Mouse (Mus musculus): ENCODE data around the gene Phf21a. TPM values are rescaled to one million over a fixed set of nuclear protein-coding genes. Genes with fewer than 3 reads are reported as not detected.

The Phf21a gene
- polyA plus RNA-seq, 1 experiment from 2014 or later = 34.9 TPM

GRCm38 (mm10) chr2:92059481-92060220, 33.3 kb upstream of the Phf21a start:
- no peak overlapping the region for H3K27ac ChIP-seq
- no peaks in the 10 kb centered on the region for H3K9me3 ChIP-seq
- H3K9ac ChIP-seq = peak overlapping the region; percentile 56
- no peaks in the 10 kb centered on the region for H3K36me3 ChIP-seq
- under 1% methylated on average over 61 of the region's 63 CpGs for WGBS
- peaks cover 22% of the 10 kb centered on the region for H3K27me3 ChIP-seq
- peak overlapping the region; percentile 61 for H3K4me3 ChIP-seq
- H3K4me1 ChIP-seq = peaks cover 46% of the 10 kb centered on the region
- H3K4me2 ChIP-seq = peak overlapping the region; percentile 92
- no peak for ATAC-seq (ENCODE audit: insufficient number of reproducible peaks, low FRiP score, low TSS enrichment, low read depth)

GRCm38 (mm10) chr2:92060291-92060690, 32.6 kb upstream of the Phf21a start:
- Histone ChIP-seq H3K9me3 (no peaks in the 10 kb centered on the region), H3K9ac (no peak overlapping the region), H3K4me3 (peak overlapping the region; percentile 61), H3K4me2 (peak overlapping the region; percentile 92), H3K27ac (no peak overlapping the region), H3K4me1 (peaks cover 46% of the 10 kb centered on the region), H3K27me3 (peaks cover 22% of the 10 kb centered on the region), H3K36me3 (no peaks in the 10 kb centered on the region)
- WGBS = 14% methylated on average over 6 of the region's 6 CpGs
- no peak for ATAC-seq (ENCODE audit: insufficient number of reproducible peaks, low FRiP score, low TSS enrichment, low read depth)

- no peak overlapping the region for H3K4me2 ChIP-seq
- 79% methylated on average over 5 of the region's 5 CpGs for WGBS
- peaks cover 22% of the 10 kb centered on the region for H3K27me3 ChIP-seq
- ATAC-seq (ENCODE audit: insufficient number of reproducible peaks, low FRiP score, low TSS enrichment, low read depth) = no peak
- H3K36me3 ChIP-seq = no peaks in the 10 kb centered on the region
- H3K9ac ChIP-seq = no peak overlapping the region
- H3K27ac ChIP-seq = no peak overlapping the region
- peaks cover 36% of the 10 kb centered on the region for H3K4me1 ChIP-seq
- H3K4me3 ChIP-seq = no peak overlapping the region
- no peaks in the 10 kb centered on the region for H3K9me3 ChIP-seq
Measured at GRCm38 (mm10) chr2:92061337-92061736, 31.6 kb upstream of the Phf21a start.

- H3K27me3 ChIP-seq = peaks cover 22% of the 10 kb centered on the region
- H3K27ac ChIP-seq = no peak overlapping the region
- no peak overlapping the region for H3K9ac ChIP-seq
- ATAC-seq (ENCODE audit: insufficient number of reproducible peaks, low FRiP score, low TSS enrichment, low read depth) = no peak
- H3K9me3 ChIP-seq = no peaks in the 10 kb centered on the region
- 53% methylated on average over 5 of the region's 5 CpGs for WGBS
- no peak overlapping the region for H3K4me3 ChIP-seq
- no peak overlapping the region for H3K4me2 ChIP-seq
- H3K4me1 ChIP-seq = peaks cover 22% of the 10 kb centered on the region
- no peaks in the 10 kb centered on the region for H3K36me3 ChIP-seq
Measured at GRCm38 (mm10) chr2:92063106-92063505, 29.8 kb upstream of the Phf21a start.

GRCm38 (mm10) chr2:92065269-92065888, 27.5 kb upstream of the Phf21a start:
- H3K4me2 ChIP-seq = no peak overlapping the region
- no peak overlapping the region for H3K9ac ChIP-seq
- 78% methylated on average over 8 of the region's 8 CpGs for whole genome bisulfite sequencing
- ATAC-seq (ENCODE audit: insufficient number of reproducible peaks, low FRiP score, low TSS enrichment, low read depth) = no peak
- no peak overlapping the region for H3K27ac ChIP-seq
- no peak overlapping the region for H3K4me3 ChIP-seq
- H3K9me3 ChIP-seq = no peaks in the 10 kb centered on the region
- 0 out of 2 replicates have a peak, but pooled peaks cover under 1% of the 10 kb centered on the region for H3K4me1 ChIP-seq
- peaks cover 5% of the 10 kb centered on the region; the same call in 1 of the 2 replicates for H3K27me3 ChIP-seq
- H3K36me3 ChIP-seq = no peaks in the 10 kb centered on the region

GRCm38 (mm10) chr2:92065938-92066337, 27.0 kb upstream of the Phf21a start:
- no peak overlapping the region for H3K4me3 ChIP-seq
- no peaks in the 10 kb centered on the region for H3K9me3 ChIP-seq
- H3K27ac ChIP-seq = no peak overlapping the region
- no peaks in the 10 kb centered on the region for H3K36me3 ChIP-seq
- no peaks in the 10 kb centered on the region for H3K4me1 ChIP-seq
- no peaks in the 10 kb centered on the region; the same call in 1 of the 2 replicates for H3K27me3 ChIP-seq
- H3K9ac ChIP-seq = no peak overlapping the region
- no peak for ATAC-seq (ENCODE audit: insufficient number of reproducible peaks, low FRiP score, low TSS enrichment, low read depth)
- no peak overlapping the region for H3K4me2 ChIP-seq
- 71% methylated on average over 6 of the region's 6 CpGs for WGBS

- Histone ChIP-seq H3K27me3 (no peaks in the 10 kb centered on the region), H3K27ac (no peak overlapping the region), H3K9ac (no peak overlapping the region), H3K9me3 (no peaks in the 10 kb centered on the region), H3K4me3 (no peak overlapping the region), H3K4me1 (no peaks in the 10 kb centered on the region), H3K36me3 (no peaks in the 10 kb centered on the region), H3K4me2 (no peak overlapping the region)
- ATAC-seq (ENCODE audit: insufficient number of reproducible peaks, low FRiP score, low TSS enrichment, low read depth) = no peak
- 48% methylated on average over 1 of the region's 1 CpGs for WGBS
Measured at GRCm38 (mm10) chr2:92066899-92067298, 26.0 kb upstream of the Phf21a start.

GRCm38 (mm10) chr2:92067600-92067999, 25.3 kb upstream of the Phf21a start:
- no peaks in the 10 kb centered on the region for H3K36me3 ChIP-seq
- ATAC-seq (ENCODE audit: insufficient number of reproducible peaks, low FRiP score, low TSS enrichment, low read depth) = no peak
- WGBS = 70% methylated on average over 3 of the region's 3 CpGs

GRCm38 (mm10) chr2:92069630-92070029, 23.3 kb upstream of the Phf21a start:
- Histone ChIP-seq H3K4me3 (no peak overlapping the region), H3K4me1 (no peaks in the 10 kb centered on the region), H3K27ac (no peak overlapping the region), H3K27me3 (no peaks in the 10 kb centered on the region), H3K9me3 (no peaks in the 10 kb centered on the region), H3K9ac (no peak overlapping the region), H3K36me3 (no peaks in the 10 kb centered on the region), H3K4me2 (no peak overlapping the region)
- 61% methylated on average over 5 of the region's 5 CpGs for WGBS
- no peak for ATAC-seq (ENCODE audit: insufficient number of reproducible peaks, low FRiP score, low TSS enrichment, low read depth)

More at GRCm38 (mm10) chr2:92067600-92067999, 25.3 kb upstream of the Phf21a start:
- Histone ChIP-seq H3K9ac (no peak overlapping the region), H3K4me1 (no peaks in the 10 kb centered on the region), H3K9me3 (no peaks in the 10 kb centered on the region), H3K4me2 (no peak overlapping the region), H3K27me3 (no peaks in the 10 kb centered on the region), H3K27ac (no peak overlapping the region), H3K4me3 (no peak overlapping the region)

GRCm38 (mm10) chr2:92071143-92071542, 21.8 kb upstream of the Phf21a start:
- Histone ChIP-seq H3K36me3 (no peaks in the 10 kb centered on the region), H3K4me1 (no peaks in the 10 kb centered on the region), H3K9me3 (no peaks in the 10 kb centered on the region), H3K9ac (no peak overlapping the region), H3K4me3 (no peak overlapping the region), H3K4me2 (no peak overlapping the region), H3K27ac (no peak overlapping the region), H3K27me3 (no peaks in the 10 kb centered on the region)
- ATAC-seq (ENCODE audit: insufficient number of reproducible peaks, low FRiP score, low TSS enrichment, low read depth) = no peak
- 65% methylated on average over 4 of the region's 4 CpGs for WGBS

GRCm38 (mm10) chr2:92076086-92076692, 16.7 kb upstream of the Phf21a start:
- H3K9ac ChIP-seq = no peak overlapping the region
- no peak overlapping the region for H3K4me3 ChIP-seq
- H3K36me3 ChIP-seq = no peaks in the 10 kb centered on the region
- no peaks in the 10 kb centered on the region for H3K9me3 ChIP-seq
- no peak overlapping the region for H3K4me2 ChIP-seq
- 80% methylated on average over 13 of the region's 13 CpGs for WGBS
- no peaks in the 10 kb centered on the region for H3K4me1 ChIP-seq
- no peak overlapping the region for H3K27ac ChIP-seq
- no peak for ATAC-seq (ENCODE audit: insufficient number of reproducible peaks, low FRiP score, low TSS enrichment, low read depth)
- no peaks in the 10 kb centered on the region; the same call in 1 of the 2 replicates for H3K27me3 ChIP-seq

- no peaks in the 10 kb centered on the region for H3K27me3 ChIP-seq
- no peak overlapping the region for H3K4me3 ChIP-seq
- H3K4me2 ChIP-seq = no peak overlapping the region
- no peaks in the 10 kb centered on the region for H3K4me1 ChIP-seq
- no peak for ATAC-seq (ENCODE audit: insufficient number of reproducible peaks, low FRiP score, low TSS enrichment, low read depth)
- H3K27ac ChIP-seq = no peak overlapping the region
- H3K36me3 ChIP-seq = no peaks in the 10 kb centered on the region
- WGBS = 92% methylated on average over 4 of the region's 4 CpGs
- H3K9me3 ChIP-seq = no peaks in the 10 kb centered on the region
- H3K9ac ChIP-seq = no peak overlapping the region
Measured at GRCm38 (mm10) chr2:92082196-92082595, 10.7 kb upstream of the Phf21a start.

Data from limb, embryonic 15.5 days (tissue).